Mouse (Mus musculus) liver, postnatal 0 days (tissue): ENCODE results near the gene Hoxd11.

Source experiments
- CTCF ChIP-seq: sonication (generic); IDR thresholded peaks from 2 replicates; pipeline ENCODE4 v1.5.1; 2016; ENCODE audit warnings: antibody characterized with exemption, low read depth
- EP300 ChIP-seq: IDR thresholded peaks from 2 replicates; pipeline ENCODE4 v1.6.1; 2016; ENCODE audit warnings: antibody characterized with exemption, low read depth, mild to moderate bottlenecking

- TF ChIP-seq CTCF, result no peak
- TF ChIP-seq EP300, result no peak
Measured at GRCm38 (mm10) chr2:74655821-74656631, 23.3 kb upstream of the Hoxd11 start.
